8 mouse cellular contexts compared by ENCODE assay signal in the genomic region with DNA sequence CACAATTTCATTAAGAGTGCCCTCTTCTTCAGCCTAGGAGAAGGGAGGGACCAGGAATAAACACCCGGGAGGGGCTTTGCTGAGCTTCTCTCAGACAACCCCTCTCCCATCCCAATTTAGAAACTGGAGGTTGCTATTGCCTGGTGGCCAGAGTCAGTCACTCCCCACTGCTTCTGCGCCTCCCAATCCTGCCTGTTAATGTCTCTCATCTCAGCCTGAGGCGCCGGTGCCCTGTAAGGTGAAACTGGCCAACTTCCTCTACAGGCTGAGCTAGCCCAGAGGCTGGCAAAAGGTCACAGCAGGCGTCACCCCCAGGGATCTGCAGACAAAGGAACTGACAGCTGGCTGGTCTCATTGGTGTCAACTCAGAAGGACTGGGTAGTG.
DNase-seq lines count a peak whose midpoint lies in the region; ATAC-seq lines count a peak whose summit lies in the region.

No protein-coding gene starts in this region.

- no peaks in the 10 kb centered on the region for H3K9me3 ChIP-seq in heart, embryonic 14.5 days (ENCODE audit: control insufficient read depth, low read length)

- 11% methylated on average over 5 of the region's 5 CpGs for WGBS in heart, embryonic 14.5 days

- no peak overlapping the region; the same call in 1 of the 2 replicates for H3K4me2 ChIP-seq in heart, embryonic 14.5 days (ENCODE audit: low read length)

- ATAC-seq in heart, embryonic 14.5 days (ENCODE audit: insufficient number of reproducible peaks, insufficient read depth, low FRiP score, low read depth): no peak

- H3K27me3 ChIP-seq in heart, embryonic 14.5 days (ENCODE audit: control insufficient read depth, insufficient read depth, low read length): no peaks in the 10 kb centered on the region

- H3K27ac ChIP-seq in heart, embryonic 14.5 days (replicated peaks in 1 of 2; ENCODE audit: control insufficient read depth in 1 of 2, insufficient read depth in 1 of 2, low read depth in 2 of 2, low read length in 2 of 2): peak overlapping the region in 1 of 2 experiments; percentile 57; a peak in 2 of 4 replicates

- H3K9ac ChIP-seq in heart, embryonic 14.5 days (ENCODE audit: low read length): peak overlapping the region; percentile 30; the same call in 1 of the 2 replicates

- no peaks in the 10 kb centered on the region for H3K36me3 ChIP-seq in heart, embryonic 14.5 days (ENCODE audit: control insufficient read depth, insufficient read depth, low read length)

- no peak overlapping the region for H3K4me3 ChIP-seq in heart, embryonic 14.5 days (ENCODE audit: control insufficient read depth in 1 of 2, insufficient read depth in 1 of 2, low read depth in 1 of 2, low read length in 2 of 2)

- peaks cover 16 to 33% of the 10 kb centered on the region in 2 experiments for H3K4me1 ChIP-seq in heart, embryonic 14.5 days (ENCODE audit: control insufficient read depth in 2 of 2, insufficient read depth in 2 of 2, low read length in 2 of 2)

- peak; percentile 32 to 47 for DNase-seq in cerebellum, postnatal 10 days
- no peak for DNase-seq in cerebellum, adult 8-10 months
- DNase-seq in B cell, adult 2 months: peak; percentile 61 to 65
- peak; percentile 65 to 76 for DNase-seq in kidney, postnatal 4 days
- DNase-seq in monocyte, adult 2 months (ENCODE audit: low read depth in 1 of 2, low spot score in 2 of 2): peak; percentile 57 to 74
- no peak for DNase-seq in ovary, postnatal 36 days (ENCODE audit: low spot score)
- DNase-seq in layer of hippocampus, adult 18-20 months (ENCODE audit: low spot score in 2 of 2): no peak

Comparison
In these comparisons a context has a peak if more than half of its experiments do, and no peak if none do; other contexts are left out.
1. DNase-seq: peak in cerebellum, postnatal 10 days (2 of 2), B cell, adult 2 months (2 of 2), kidney, postnatal 4 days (2 of 2) and monocyte, adult 2 months (2 of 2); none in cerebellum, adult 8-10 months (single experiment), ovary, postnatal 36 days (single experiment) and layer of hippocampus, adult 18-20 months (0 of 2).